Mouse (Mus musculus) erythroblast, embryonic 14.5 days (primary cell): ENCODE results near the gene Slc9a3r1.

ENCODE experiments used
- GATA1 ChIP-seq: IDR thresholded peaks from 2 replicates; pipeline ENCODE4 v1.6.1; 2012; ENCODE audit warnings: low read length, inconsistent platforms, mixed read lengths
- TAL1 ChIP-seq: IDR thresholded peaks from 3 replicates; pipeline ENCODE4 v1.6.1; 2012; ENCODE audit warnings: low read length, inconsistent platforms, mixed read lengths

DNA sequence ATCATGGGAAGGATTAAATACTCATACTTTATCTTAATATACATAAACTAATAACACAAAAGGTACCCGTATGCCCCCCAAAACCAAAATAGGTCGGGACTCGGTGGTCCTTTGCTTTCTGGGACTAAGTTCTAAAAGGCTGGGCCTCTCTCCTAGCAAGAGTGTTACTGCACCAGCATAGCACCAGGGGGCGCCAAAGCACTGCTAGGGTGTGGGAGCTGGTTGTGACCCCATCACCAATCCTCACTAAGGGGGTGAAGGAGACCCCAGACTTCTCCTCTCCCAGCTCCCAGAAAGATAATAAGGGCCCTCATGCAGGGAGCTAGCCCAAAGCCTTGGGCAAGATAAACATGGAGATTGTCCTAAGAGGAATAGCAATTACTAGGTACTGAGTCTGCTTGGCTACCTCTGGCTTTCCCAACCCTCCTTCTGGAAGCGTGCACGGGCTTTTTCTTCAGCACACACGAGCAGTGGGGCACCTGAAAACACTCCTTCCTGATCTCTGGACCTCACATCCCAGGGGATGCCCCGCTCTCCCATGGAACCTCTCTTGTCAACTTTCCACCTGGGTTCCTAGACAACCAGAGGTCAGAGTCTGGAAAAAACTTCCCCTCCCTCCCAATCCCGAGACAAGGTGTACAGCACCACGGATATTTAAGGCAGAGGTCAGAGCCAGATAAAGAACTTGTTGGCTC lies 2.1 kb upstream of the Slc9a3r1 start:
- TF ChIP-seq GATA1 (no peak), TAL1 (no peak)
